Mouse (Mus musculus) left cerebral cortex, postnatal 14 days (tissue): ENCODE data around the gene 4833427G06Rik. TPM values are rescaled to one million over a fixed set of nuclear protein-coding genes. Genes with fewer than 3 reads are reported as not detected.

Experiments
- DNase-seq, 2 experiments: peaks; one replicate each; pipeline ENCODE4 v3.0.0; 2021 to 2022; ENCODE audit warnings: low spot score in 2 of 2, mixed read lengths in 1 of 2
- intact Hi-C: fragments of 180-260 bp; cut with DNase I; formaldehyde crosslinking; loops from one replicate; pipeline ENCODE4 v1.15.1; 2025
- microRNA-seq, 2 experiments: library from miRNA; unstranded; fragments of <30 nt; microRNA quantifications; one replicate each; pipeline ENCODE4 v1.2.0; 2022
- total RNA-seq, 2 experiments: library from RNA; stranded (reverse); gene quantifications; 2 replicates each; pipeline ENCODE4 v1.2.3; 2021

Gene 4833427G06Rik
- total RNA-seq, 2 experiments from 2014 or later = not detected

GRCm38 (mm10) chr9:51076300-51076978, 25.4 kb downstream of the 4833427G06Rik start:
- intact Hi-C loops = no loop called here

DNA sequence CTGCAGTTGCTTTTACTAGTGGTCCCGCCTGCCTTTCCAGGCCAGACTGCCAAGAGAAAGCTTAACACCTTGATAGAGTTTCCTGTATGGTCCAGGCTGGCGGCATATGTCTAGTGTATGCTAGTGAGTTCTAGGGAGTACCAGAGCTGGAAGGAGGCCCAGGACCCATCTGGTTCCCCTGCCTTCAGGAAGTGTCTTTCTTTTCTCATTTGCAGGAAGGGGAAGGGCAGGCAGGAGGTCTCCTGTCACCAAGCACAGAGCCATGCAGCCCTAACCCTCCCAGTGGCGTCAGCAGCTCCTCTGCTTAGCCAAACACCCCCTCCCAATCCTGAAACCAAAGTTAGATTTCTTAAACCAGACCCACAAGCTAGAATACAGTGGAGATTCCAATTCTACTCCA, 26.1 kb downstream of the 4833427G06Rik start:
- intact Hi-C loops = no loop called here
- DNase-seq = peak in 1 of 2 experiments; percentile 7

More at GRCm38 (mm10) chr9:51076300-51076978, 25.4 kb downstream of the 4833427G06Rik start:
- no peak for DNase-seq

DNA sequence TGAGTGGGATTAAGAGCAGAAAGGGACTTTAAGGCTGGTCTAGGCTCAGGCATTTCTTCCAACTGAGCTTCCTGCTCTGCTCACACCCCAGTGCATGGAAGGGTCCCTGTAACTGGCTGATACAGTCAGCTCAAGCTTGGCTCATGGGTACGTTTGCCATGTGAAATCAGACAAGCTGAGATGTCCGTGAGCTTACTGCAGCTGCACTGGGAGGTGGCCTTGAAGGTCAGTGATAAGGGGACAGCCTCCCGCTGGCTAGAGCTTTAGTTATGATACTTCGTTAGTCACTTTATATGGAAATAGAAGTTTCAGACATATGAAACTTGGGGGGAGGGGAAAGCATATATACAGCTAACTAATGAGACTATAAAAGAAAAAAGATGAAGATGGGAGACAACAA, 31.1 kb downstream of the 4833427G06Rik start:
- intact Hi-C loops = no loop called here
- no peak for DNase-seq

GRCm38 (mm10) chr9:51068202-51068601, 33.7 kb downstream of the 4833427G06Rik start:
- DNase-seq = no peak
- intact Hi-C loops = no loop called here

DNA sequence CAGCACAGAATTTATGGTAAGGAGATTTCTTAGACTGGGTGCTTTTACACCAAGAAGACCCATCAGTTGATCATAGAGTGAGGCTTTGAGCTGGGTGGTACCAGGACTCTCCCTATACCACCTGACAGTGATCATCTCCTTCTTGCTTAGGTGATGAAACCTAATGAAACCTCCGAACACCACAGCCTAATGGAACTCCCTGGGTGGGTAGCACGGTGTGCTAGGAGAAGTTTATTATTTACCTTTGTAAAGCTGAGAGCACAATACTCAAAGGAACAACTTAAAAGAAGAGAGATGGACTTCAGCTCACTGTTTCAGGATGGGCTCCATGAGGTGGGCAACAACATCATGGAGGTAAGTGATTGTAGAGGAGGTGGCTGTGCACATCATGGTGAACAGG, 41.3 kb downstream of the 4833427G06Rik start, which contains the start of gene Btg4:
Btg4 (plus strand) TSS at position 301 of the 400 bp plus-strand sequence.
- intact Hi-C loops = no loop called here
- DNase-seq = no peak

DNA sequence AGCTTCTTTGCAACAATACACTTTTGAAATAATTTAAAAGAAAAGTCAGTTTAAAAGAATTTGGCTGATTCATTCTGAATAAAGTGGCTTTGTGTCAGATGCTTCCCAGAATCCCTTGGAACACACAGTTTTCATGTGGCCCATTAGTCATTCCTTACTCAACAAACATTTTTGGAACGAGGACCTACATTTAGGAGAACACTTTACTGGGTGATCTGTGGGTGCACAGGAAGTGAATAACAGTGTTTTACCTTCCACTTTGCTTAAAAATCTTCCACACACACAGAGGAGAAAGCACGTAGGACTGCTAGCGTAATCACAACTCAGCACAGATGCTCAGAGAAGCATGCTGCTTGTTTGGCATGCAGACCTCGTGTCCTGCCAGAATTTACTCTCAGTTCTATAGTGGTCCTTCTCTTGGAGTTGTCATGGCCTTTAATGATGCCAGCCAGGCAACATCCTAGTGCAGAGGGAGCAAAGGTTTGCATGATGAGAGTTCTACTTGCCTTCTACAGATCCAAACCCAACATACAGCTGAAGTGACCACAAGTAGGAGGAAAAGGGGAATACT, 42.8 kb downstream of the 4833427G06Rik start:
- intact Hi-C loops = no loop called here
- DNase-seq = peak; percentile 19 to 59

- intact Hi-C loops = no loop called here
- peak; percentile 25 for DNase-seq
Observed at GRCm38 (mm10) chr9:51056360-51057324, 45.2 kb downstream of the 4833427G06Rik start.

DNA sequence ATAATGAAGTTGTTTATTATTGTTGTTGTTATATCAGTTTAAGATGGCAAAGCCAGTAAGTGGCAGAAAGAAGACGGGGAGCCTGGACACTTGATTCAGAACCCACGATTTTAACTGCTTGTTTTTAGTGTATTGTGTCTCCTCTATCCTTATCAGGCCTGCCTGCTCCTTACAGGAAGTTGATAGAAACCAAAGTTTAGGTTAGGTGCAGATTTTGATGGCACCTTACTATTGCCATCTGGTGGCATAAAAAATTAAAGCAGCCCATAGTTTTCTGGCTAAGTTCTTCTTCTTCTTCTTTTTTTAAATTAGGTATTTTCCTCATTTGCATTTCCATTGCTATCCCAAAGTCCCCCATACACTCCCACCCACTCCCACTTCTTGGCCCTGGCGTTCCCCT, 49.7 kb downstream of the 4833427G06Rik start:
- peak; percentile 30 to 36 for DNase-seq
- intact Hi-C loops = loop anchor here (5.0 kb wide), 1 partner anchor 205 kb away; the partner anchor contains the start of gene Ppp2r1b

- intact Hi-C loops = no loop called here
- DNase-seq = no peak
Observed at GRCm38 (mm10) chr9:51042136-51042535, 59.7 kb downstream of the 4833427G06Rik start.

GRCm38 (mm10) chr9:51041491-51041980, 60.3 kb downstream of the 4833427G06Rik start:
- intact Hi-C loops = no loop called here
- DNase-seq = no peak

- no peak for DNase-seq
- intact Hi-C loops = no loop called here
Observed at GRCm38 (mm10) chr9:51032785-51033529, 68.9 kb downstream of the 4833427G06Rik start.

- intact Hi-C loops = no loop called here
- no peak for DNase-seq
Observed at GRCm38 (mm10) chr9:51032291-51032690, 69.6 kb downstream of the 4833427G06Rik start.

GRCm38 (mm10) chr9:51031603-51032002, 70.3 kb downstream of the 4833427G06Rik start:
- no peak for DNase-seq
- intact Hi-C loops = no loop called here

Small RNA genes within 50 kb of the gene (microRNA-seq; reads per million reads assigned to microRNA genes)
- gene Mir34b (5.5 to 9.8 reads per million in 2 experiments), gene Mir34c (95.6 to 268 reads per million in 2 experiments)

Other genes with a start within 250 kb of the 4833427G06Rik start
- 10 to 100 TPM; 49.0 to 54.6 TPM for gene Sik2, start 93.0 kb downstream of the 4833427G06Rik start, total RNA-seq
- gene Btg4, start 41.2 kb downstream of the 4833427G06Rik start, total RNA-seq = not detected
- 10 to 100 TPM in 1 of 2 experiments, 1 to 10 TPM in 1; 8.1 to 10.3 TPM for gene Layn, start 25.0 kb downstream of the 4833427G06Rik start, total RNA-seq
- not detected for gene Gm32742, start 63.4 kb upstream of the 4833427G06Rik start, total RNA-seq
- gene Pou2af1, start 111.6 kb upstream of the 4833427G06Rik start, total RNA-seq = not detected
- gene Colca2, start 176.5 kb upstream of the 4833427G06Rik start, total RNA-seq = 1 to 10 TPM; 1.3 TPM
- gene 1810046K07Rik, start 226.8 kb upstream of the 4833427G06Rik start, total RNA-seq = not detected